Mouse (Mus musculus) embryonic facial prominence, embryonic 12.5 days (tissue): Measurements from ENCODE around the gene Srebf1. TPM values are rescaled to one million over a fixed set of nuclear protein-coding genes. Genes with fewer than 3 reads are reported as not detected.

Source experiments
- ATAC-seq: fragments of 200-750 bp; cut with Nextera tagmentation; 2 replicates; pipeline ENCODE4 v1.8.0; 2017; ENCODE audit not compliant: insufficient number of reproducible peaks, insufficient read depth, low FRiP score, low TSS enrichment
- H3K27ac ChIP-seq: fragments of 300-500 bp; sonication (generic); 2 replicates; pipeline ENCODE4 v1.5.1; 2016; ENCODE audit warnings: mild to moderate bottlenecking
- H3K27me3 ChIP-seq: fragments of 300-500 bp; sonication (generic); 2 replicates; pipeline ENCODE4 v1.6.1; 2016; ENCODE audit warnings: mild to moderate bottlenecking, moderate library complexity
- H3K36me3 ChIP-seq: fragments of 300-500 bp; sonication (generic); 2 replicates; pipeline ENCODE4 v1.6.1; 2016; ENCODE audit warnings: mild to moderate bottlenecking
- H3K4me1 ChIP-seq: fragments of 300-500 bp; sonication (generic); 2 replicates; pipeline ENCODE4 v1.6.1; 2016
- H3K4me2 ChIP-seq: fragments of 300-500 bp; sonication (generic); replicated peaks from 2 replicates; pipeline ENCODE4 v1.6.1; 2016; ENCODE audit warnings: mild to moderate bottlenecking, moderate library complexity
- H3K4me3 ChIP-seq: fragments of 300-500 bp; sonication (generic); 2 replicates; pipeline ENCODE4 v1.5.1; 2016; ENCODE audit warnings: mild to moderate bottlenecking
- H3K9ac ChIP-seq: fragments of 300-500 bp; sonication (generic); 2 replicates; pipeline ENCODE4 v1.6.1; 2016; ENCODE audit warnings: mild to moderate bottlenecking, moderate library complexity
- H3K9me3 ChIP-seq: fragments of 300-500 bp; sonication (generic); 2 replicates; pipeline ENCODE4 v1.6.1; 2016; ENCODE audit warnings: mild to moderate bottlenecking, moderate library complexity
- WGBS: fragments of 180-500 bp; shearing (Covaris S2); methylation state at CpG from one replicate; pipeline ENCODE4 v1.1.7; 2016; 5-methylcytosine and 5-hydroxymethylcytosine counted together
- polyA plus RNA-seq: library from polyadenylated mRNA; unstranded; fragments of >200 nt; fragmentation: Nextera tagmentation; extraction: Ambion mirVana; gene quantifications from 2 replicates; pipeline ENCODE4 v1.2.1, GENCODE M21; 2016

The Srebf1 gene
- polyA plus RNA-seq, 1 experiment from 2014 or later = 56.6 TPM

GRCm38 (mm10) chr11:60175371-60176181, 46.8 kb downstream of the Srebf1 start:
- peaks cover 65% of the 10 kb centered on the region for H3K4me1 ChIP-seq
- peak overlapping the region; percentile 93 for H3K27ac ChIP-seq
- no peaks in the 10 kb centered on the region for H3K27me3 ChIP-seq
- 0% methylated on average over 66 of the region's 66 CpGs for WGBS
- peak overlapping the region; percentile 93 for H3K4me2 ChIP-seq
- peak overlapping the region; percentile 50 for H3K4me3 ChIP-seq
- ATAC-seq = peak; percentile 65
- no peaks in the 10 kb centered on the region for H3K9me3 ChIP-seq
- no peaks in the 10 kb centered on the region for H3K36me3 ChIP-seq
- H3K9ac ChIP-seq = peak overlapping the region; percentile 61

DNA sequence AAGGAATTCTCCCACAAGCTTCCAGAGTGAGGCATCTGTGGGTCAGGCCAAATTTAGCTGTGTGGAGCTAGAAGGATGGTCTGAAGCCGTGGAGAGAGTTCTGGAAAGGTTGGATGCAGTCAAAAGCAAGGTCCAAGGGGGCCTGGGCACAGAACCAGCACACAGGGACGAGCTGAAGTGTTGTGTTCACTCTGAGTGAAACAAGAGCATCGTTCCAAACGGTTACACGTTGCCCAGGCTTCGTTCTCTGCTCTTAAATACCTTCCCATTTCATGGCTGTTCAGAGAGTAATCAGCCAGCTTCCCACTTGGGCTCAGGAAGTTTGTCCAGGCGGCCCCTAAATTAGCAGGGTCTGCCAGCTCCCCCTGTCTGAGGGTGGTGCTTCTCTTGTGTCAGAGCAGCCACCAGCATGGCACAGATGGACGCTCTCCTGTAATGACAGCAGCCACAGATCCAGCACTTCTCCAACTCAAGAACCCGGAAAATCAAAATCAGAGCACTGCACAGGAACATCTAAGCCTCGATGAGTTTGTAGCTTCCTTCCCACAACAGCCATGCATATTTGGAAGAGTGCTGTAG, 48.7 kb downstream of the Srebf1 start:
- Histone ChIP-seq H3K4me2 (no peak overlapping the region), H3K36me3 (no peaks in the 10 kb centered on the region), H3K9ac (no peak overlapping the region), H3K4me1 (peaks cover 68% of the 10 kb centered on the region), H3K9me3 (no peaks in the 10 kb centered on the region), H3K4me3 (no peak overlapping the region), H3K27ac (no peak overlapping the region), H3K27me3 (no peaks in the 10 kb centered on the region)
- WGBS = 70% methylated on average over 10 of the region's 10 CpGs
- no peak for ATAC-seq

GRCm38 (mm10) chr11:60172074-60172473, 50.3 kb downstream of the Srebf1 start:
- Histone ChIP-seq H3K4me1 (peaks cover 67% of the 10 kb centered on the region), H3K9ac (no peak overlapping the region), H3K36me3 (no peaks in the 10 kb centered on the region), H3K27ac (no peak overlapping the region), H3K4me2 (no peak overlapping the region), H3K27me3 (no peaks in the 10 kb centered on the region), H3K9me3 (no peaks in the 10 kb centered on the region), H3K4me3 (no peak overlapping the region)
- no peak for ATAC-seq
- WGBS = 81% methylated on average over 3 of the region's 3 CpGs

DNA sequence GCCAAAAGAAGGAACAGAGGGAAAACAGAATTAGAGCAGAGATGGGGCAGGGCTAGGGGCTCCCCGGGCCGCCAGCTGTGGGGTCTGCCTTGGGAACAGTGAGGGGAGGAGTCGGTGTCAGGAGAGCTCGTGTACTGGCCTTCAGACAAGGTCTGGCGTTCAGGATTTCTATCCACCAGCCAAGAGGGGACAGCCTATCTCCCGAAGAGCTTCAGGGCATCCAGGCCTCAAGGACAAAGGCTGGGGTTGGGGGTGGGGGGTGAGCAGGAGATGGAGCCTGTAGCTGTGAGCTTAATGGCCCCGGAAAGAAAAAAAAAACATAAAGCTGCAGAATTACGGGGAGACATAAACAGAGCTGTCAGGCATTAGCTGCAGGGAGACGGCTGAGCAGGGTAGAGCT, 53.6 kb downstream of the Srebf1 start:
- Histone ChIP-seq H3K9ac (no peak overlapping the region), H3K9me3 (no peaks in the 10 kb centered on the region), H3K4me1 (peaks cover 63% of the 10 kb centered on the region), H3K36me3 (no peaks in the 10 kb centered on the region), H3K4me3 (no peak overlapping the region), H3K27me3 (no peaks in the 10 kb centered on the region), H3K27ac (peak overlapping the region; percentile 61; the same call in 1 of the 2 replicates), H3K4me2 (no peak overlapping the region)
- ATAC-seq = no peak
- WGBS = 27% methylated on average over 9 of the region's 9 CpGs

DNA sequence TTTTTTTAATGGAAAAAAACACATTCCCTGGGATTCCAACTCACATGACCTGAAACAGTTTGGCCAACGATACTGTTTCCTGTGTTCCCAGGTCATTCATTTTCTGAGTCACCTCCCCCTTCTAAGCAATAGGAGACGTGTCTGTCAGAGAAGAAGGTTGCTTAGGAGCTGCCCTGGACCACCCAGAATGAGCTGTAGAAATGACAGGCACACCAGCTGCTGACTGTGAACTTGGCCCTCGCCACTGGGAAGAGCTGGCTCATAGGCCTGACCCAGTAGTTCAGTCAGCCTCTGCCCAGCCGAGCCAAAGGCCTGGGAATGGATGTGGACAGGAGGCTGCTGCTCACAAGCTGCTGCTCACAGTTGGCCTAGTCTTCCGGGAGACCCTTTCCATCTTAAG, 57.3 kb downstream of the Srebf1 start:
- Histone ChIP-seq H3K36me3 (peaks cover 9% of the 10 kb centered on the region; the same call in 1 of the 2 replicates), H3K27me3 (no peaks in the 10 kb centered on the region), H3K9me3 (no peaks in the 10 kb centered on the region), H3K27ac (no peak overlapping the region), H3K4me3 (no peak overlapping the region), H3K4me1 (peaks cover 78% of the 10 kb centered on the region), H3K9ac (no peak overlapping the region), H3K4me2 (no peak overlapping the region)
- WGBS = 40% methylated on average over 5 of the region's 5 CpGs
- no peak for ATAC-seq

DNA sequence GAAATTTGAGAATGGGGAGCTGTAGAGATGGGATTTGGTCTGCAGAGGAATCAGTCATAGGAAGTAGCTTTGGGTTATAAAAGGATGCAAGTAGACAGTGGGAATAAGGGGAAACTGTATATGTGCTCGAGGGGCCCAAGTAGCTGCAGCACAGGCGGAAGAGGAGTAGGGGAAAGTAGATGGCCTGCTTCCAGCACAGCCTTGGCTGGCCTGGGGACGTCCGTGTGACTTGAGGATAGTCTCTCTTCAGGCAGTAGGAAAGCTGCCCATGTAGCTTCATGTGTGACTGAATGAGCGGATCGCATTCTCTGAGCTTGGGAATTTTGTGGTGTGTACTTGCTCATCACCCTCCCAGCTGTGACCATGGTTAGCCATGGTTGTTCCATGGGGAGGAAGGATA, 57.9 kb downstream of the Srebf1 start:
- H3K4me3 ChIP-seq = no peak overlapping the region
- no peaks in the 10 kb centered on the region for H3K9me3 ChIP-seq
- peaks cover 79% of the 10 kb centered on the region for H3K4me1 ChIP-seq
- H3K9ac ChIP-seq = no peak overlapping the region
- no peak for ATAC-seq
- no peak overlapping the region for H3K4me2 ChIP-seq
- H3K27ac ChIP-seq = peak overlapping the region; percentile 37; the same call in 1 of the 2 replicates
- WGBS = 80% methylated on average over 6 of the region's 6 CpGs
- H3K27me3 ChIP-seq = no peaks in the 10 kb centered on the region
- peaks cover 9% of the 10 kb centered on the region; the same call in 1 of the 2 replicates for H3K36me3 ChIP-seq

DNA sequence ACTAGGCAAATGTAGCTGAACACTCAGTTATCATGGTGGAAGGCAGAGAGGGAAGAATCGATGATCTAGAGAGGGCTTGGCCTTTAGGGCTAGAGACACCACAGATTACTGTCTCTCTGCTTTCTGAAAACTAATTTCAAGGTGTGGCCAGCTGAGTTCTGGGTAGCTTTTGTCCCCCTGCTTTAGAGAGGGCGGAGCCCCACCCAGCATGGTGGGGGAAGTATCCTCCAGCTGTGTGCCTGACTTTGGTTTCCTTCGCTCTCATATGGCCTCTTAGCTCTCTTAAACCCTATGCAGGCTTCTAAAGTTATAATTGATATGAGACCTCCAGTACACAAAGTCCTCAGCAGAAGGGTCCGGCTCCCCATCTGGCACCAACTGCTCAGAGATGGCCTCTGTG, 59.0 kb downstream of the Srebf1 start:
- Histone ChIP-seq H3K27ac (no peak overlapping the region), H3K36me3 (peaks cover 9% of the 10 kb centered on the region; the same call in 1 of the 2 replicates), H3K9me3 (no peaks in the 10 kb centered on the region), H3K4me3 (no peak overlapping the region), H3K4me2 (no peak overlapping the region), H3K4me1 (peaks cover 68% of the 10 kb centered on the region), H3K27me3 (no peaks in the 10 kb centered on the region), H3K9ac (no peak overlapping the region)
- WGBS = 89% methylated on average over 4 of the region's 4 CpGs
- ATAC-seq = no peak

DNA sequence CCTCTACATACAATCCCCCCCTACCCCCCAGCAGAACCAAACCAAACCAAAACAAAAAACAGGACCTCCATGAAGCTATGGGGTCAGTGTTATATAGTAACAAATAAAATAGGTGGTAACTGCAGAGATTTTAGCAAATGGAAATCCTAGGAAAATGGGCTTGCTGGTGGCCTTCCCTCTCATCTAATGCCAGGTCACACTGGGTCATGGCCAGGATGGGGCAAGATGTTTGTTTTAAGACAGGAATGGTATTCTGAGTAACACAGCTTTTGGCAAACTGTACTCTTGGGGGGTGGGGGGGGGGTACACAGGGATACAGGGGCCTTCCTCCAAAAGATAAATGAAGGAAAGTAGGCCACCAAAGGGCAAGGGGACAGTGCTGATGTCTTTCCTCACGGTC, 59.8 kb downstream of the Srebf1 start:
- no peaks in the 10 kb centered on the region for H3K27me3 ChIP-seq
- no peak for ATAC-seq
- H3K4me2 ChIP-seq = no peak overlapping the region
- H3K4me1 ChIP-seq = peaks cover 59% of the 10 kb centered on the region
- H3K9me3 ChIP-seq = no peaks in the 10 kb centered on the region
- WGBS = 80% methylated on average over 1 of the region's 1 CpGs
- no peak overlapping the region; the same call in 1 of the 2 replicates for H3K27ac ChIP-seq
- H3K36me3 ChIP-seq = peaks cover 9% of the 10 kb centered on the region; the same call in 1 of the 2 replicates
- no peak overlapping the region for H3K9ac ChIP-seq
- H3K4me3 ChIP-seq = no peak overlapping the region

- H3K27ac ChIP-seq = peak overlapping the region; percentile 61; the same call in 1 of the 2 replicates
These were observed 61.1 kb downstream of the Srebf1 start for GRCm38 (mm10) chr11:60161146-60161874.

GRCm38 (mm10) chr11:60160454-60161114, 61.8 kb downstream of the Srebf1 start:
- Histone ChIP-seq H3K27me3 (no peaks in the 10 kb centered on the region), H3K4me1 (peaks cover 51% of the 10 kb centered on the region), H3K4me3 (no peak overlapping the region), H3K9me3 (no peaks in the 10 kb centered on the region), H3K4me2 (no peak overlapping the region), H3K9ac (peak overlapping the region; percentile 12; the same call in 1 of the 2 replicates), H3K27ac (no peak overlapping the region), H3K36me3 (peaks cover 9% of the 10 kb centered on the region)
- WGBS = 58% methylated on average over 3 of the region's 3 CpGs
- 0 out of 2 replicates have a peak, but pooled peaks have one; percentile 19 for ATAC-seq

More at GRCm38 (mm10) chr11:60161146-60161874, 61.1 kb downstream of the Srebf1 start:
- Histone ChIP-seq H3K27me3 (no peaks in the 10 kb centered on the region), H3K36me3 (peaks cover 9% of the 10 kb centered on the region), H3K9me3 (no peaks in the 10 kb centered on the region), H3K4me3 (no peak overlapping the region), H3K9ac (no peak overlapping the region), H3K4me2 (no peak overlapping the region), H3K4me1 (peaks cover 55% of the 10 kb centered on the region)
- ATAC-seq = no peak
- 69% methylated on average over 9 of the region's 9 CpGs for WGBS

DNA sequence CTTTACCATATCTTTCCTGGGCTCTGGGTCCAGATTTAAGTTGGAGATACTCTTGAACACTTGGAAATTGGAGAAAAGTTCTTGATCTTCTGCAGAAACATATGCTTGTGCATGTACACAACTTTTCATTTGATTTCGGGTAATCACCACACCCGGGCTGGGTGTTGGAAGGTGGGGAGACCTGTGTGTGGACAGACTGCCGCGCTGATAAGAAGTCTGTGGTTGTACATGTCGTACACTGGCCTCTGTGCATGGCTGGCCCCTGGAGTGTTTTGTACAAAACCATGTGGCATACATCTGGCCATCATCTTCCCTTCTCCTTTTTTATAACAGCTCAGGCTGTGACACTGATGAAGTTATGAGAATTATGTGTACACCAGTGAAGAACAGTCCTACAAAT, 62.4 kb downstream of the Srebf1 start:
- Histone ChIP-seq H3K4me2 (no peak overlapping the region), H3K27me3 (no peaks in the 10 kb centered on the region), H3K9me3 (no peaks in the 10 kb centered on the region), H3K36me3 (peaks cover 9% of the 10 kb centered on the region), H3K4me3 (no peak overlapping the region), H3K9ac (peak overlapping the region; percentile 12; the same call in 1 of the 2 replicates), H3K4me1 (peaks cover 48% of the 10 kb centered on the region), H3K27ac (no peak overlapping the region)
- no peak for ATAC-seq
- WGBS = 89% methylated on average over 5 of the region's 5 CpGs
